Mouse (Mus musculus) small intestine, adult 2 months (tissue): ENCODE results near the gene Nabp1. TPM values are rescaled to one million over a fixed set of nuclear protein-coding genes. Genes with fewer than 3 reads are reported as not detected.
A peak's percentile ranks its signal among the peaks of the same experiment; 100 is the strongest.

Experiments
- H3K27ac ChIP-seq: fragments of 200-500 bp; 2 replicates; pipeline ENCODE4 v1.5.1; 2012; ENCODE audit warnings: low read depth, low read length, control low read depth, inconsistent platforms; ENCODE audit not compliant: insufficient read depth
- H3K27me3 ChIP-seq: fragments of 200-500 bp; 2 replicates; pipeline ENCODE4 v1.6.1; 2012; ENCODE audit warnings: mild to moderate bottlenecking, moderate library complexity, low read length, inconsistent platforms; ENCODE audit not compliant: control insufficient read depth, insufficient read depth
- H3K36me3 ChIP-seq: fragments of 200-500 bp; 2 replicates; pipeline ENCODE4 v1.6.1; 2012; ENCODE audit warnings: mild to moderate bottlenecking, low read length, control low read depth, inconsistent platforms; ENCODE audit not compliant: control insufficient read depth, insufficient read depth
- H3K4me1 ChIP-seq: fragments of 200-500 bp; 2 replicates; pipeline ENCODE4 v1.6.1; 2012; ENCODE audit warnings: low read length, inconsistent platforms, mixed read lengths; ENCODE audit not compliant: control insufficient read depth, insufficient read depth, insufficient read length
- H3K4me3 ChIP-seq: fragments of 200-500 bp; 2 replicates; pipeline ENCODE4 v1.5.1; 2012; ENCODE audit warnings: low read depth, mild to moderate bottlenecking, control low read depth, inconsistent platforms, low read length, moderate library complexity
- CTCF ChIP-seq: fragments of 200-500 bp; IDR thresholded peaks from 2 replicates; pipeline ENCODE4 v1.5.1; 2012; ENCODE audit warnings: low read depth, mild to moderate bottlenecking, control low read depth, inconsistent platforms, low read length, moderate library complexity, mixed read lengths; ENCODE audit not compliant: insufficient replicate concordance, insufficient read length; ENCODE audit errors: extremely low read depth
- POLR2A ChIP-seq: fragments of 200-500 bp; IDR thresholded peaks from 2 replicates; pipeline ENCODE4 v1.6.1; 2012; ENCODE audit warnings: low read depth, mild to moderate bottlenecking, control low read depth, inconsistent platforms, low read length, moderate library complexity
- WGBS: fragments of 180-500 bp; shearing (Covaris S2); methylation state at CpG from one replicate; pipeline ENCODE4 v1.1.7; 2018; 5-methylcytosine and 5-hydroxymethylcytosine counted together
- polyA plus RNA-seq: library from polyadenylated mRNA; depleted of rRNA; stranded (reverse); fragments of >200 nt; gene quantifications from 2 replicates; pipeline ENCODE4 v1.2.3, GENCODE M21; 2012; rRNA removed

Nabp1 gene
- 0.93 and 1.5 TPM in 2 replicates for polyA plus RNA-seq

- WGBS, result under 1% methylated on average over 51 of the region's 51 CpGs
- Histone ChIP-seq H3K36me3 (no peaks in the 10 kb centered on the region; the same call in 1 of the 2 replicates), H3K27me3 (no peaks in the 10 kb centered on the region), H3K4me3 (peak within 1 kb of the TSS; percentile 93), H3K4me1 (no peaks in the 10 kb centered on the region; the same call in 1 of the 2 replicates), H3K27ac (peak within 1 kb of the TSS; percentile 94)
- TF ChIP-seq CTCF (0 out of 2 replicates have a peak, but pooled peaks have one; percentile 5), POLR2A (peak; percentile 99)
Measured at GRCm38 (mm10) chr1:51478262-51479026, at the start of gene Nabp1. Gene Nabp1, minus strand, starts transcription at chr1:51478425.

- no peak for TF ChIP-seq POLR2A
- no peak for TF ChIP-seq CTCF
- Histone ChIP-seq H3K27ac (no peak overlapping the region), H3K27me3 (no peaks in the 10 kb centered on the region), H3K4me1 (0 out of 2 replicates have a peak, but pooled peaks cover 1% of the 10 kb centered on the region), H3K36me3 (no peaks in the 10 kb centered on the region), H3K4me3 (no peak overlapping the region)
- WGBS, result 26% methylated on average over 1 of the region's 1 CpGs
Measured at GRCm38 (mm10) chr1:51525563-51526265, 47.5 kb upstream of the Nabp1 start.

GRCm38 (mm10) chr1:51521651-51522050 lies 43.4 kb upstream of the Nabp1 start:
- Histone ChIP-seq H3K4me3 (no peak overlapping the region), H3K36me3 (no peaks in the 10 kb centered on the region), H3K27ac (no peak overlapping the region), H3K4me1 (0 out of 2 replicates have a peak, but pooled peaks cover 1% of the 10 kb centered on the region), H3K27me3 (no peaks in the 10 kb centered on the region)
- TF ChIP-seq POLR2A (no peak), CTCF (no peak)
- 86% methylated on average over 8 of the region's 8 CpGs for WGBS

- Histone ChIP-seq H3K27me3 (no peaks in the 10 kb centered on the region), H3K4me3 (no peak overlapping the region), H3K36me3 (no peaks in the 10 kb centered on the region), H3K4me1 (no peaks in the 10 kb centered on the region), H3K27ac (0 out of 2 replicates have a peak overlapping the region, but pooled peaks have one; percentile 30)
- TF ChIP-seq CTCF, result no peak
- TF ChIP-seq POLR2A, result no peak
- WGBS, result 78% methylated on average over 5 of the region's 5 CpGs
Measured at GRCm38 (mm10) chr1:51520246-51520780, 42.1 kb upstream of the Nabp1 start.

GRCm38 (mm10) chr1:51519112-51519511 lies 40.9 kb upstream of the Nabp1 start:
- Histone ChIP-seq H3K4me3 (no peak overlapping the region), H3K27ac (no peak overlapping the region), H3K4me1 (no peaks in the 10 kb centered on the region), H3K36me3 (no peaks in the 10 kb centered on the region), H3K27me3 (no peaks in the 10 kb centered on the region)
- 88% methylated on average over 3 of the region's 3 CpGs for WGBS
- no peak for TF ChIP-seq CTCF
- TF ChIP-seq POLR2A, result no peak

GRCm38 (mm10) chr1:51515625-51516024 lies 37.4 kb upstream of the Nabp1 start:
- no peak for TF ChIP-seq CTCF
- TF ChIP-seq POLR2A, result no peak
- H3K4me3 ChIP-seq, result no peak overlapping the region
- H3K4me1 ChIP-seq, result no peaks in the 10 kb centered on the region
- 73% methylated on average over 2 of the region's 2 CpGs for WGBS
- no peak overlapping the region for H3K27ac ChIP-seq
- H3K36me3 ChIP-seq, result no peaks in the 10 kb centered on the region
- no peaks in the 10 kb centered on the region for H3K27me3 ChIP-seq

GRCm38 (mm10) chr1:51515041-51515440 lies 36.8 kb upstream of the Nabp1 start:
- TF ChIP-seq POLR2A (no peak), CTCF (no peak)
- no peaks in the 10 kb centered on the region for H3K4me1 ChIP-seq
- no peaks in the 10 kb centered on the region for H3K36me3 ChIP-seq
- H3K27me3 ChIP-seq, result no peaks in the 10 kb centered on the region
- H3K27ac ChIP-seq, result no peak overlapping the region
- no peak overlapping the region for H3K4me3 ChIP-seq
- 72% methylated on average over 3 of the region's 3 CpGs for WGBS
